Mouse (Mus musculus): Measurements from ENCODE around the gene Gcn1l1.

Gene Gcn1l1

GRCm38 (mm10) chr5:115611566-115611965 lies 46.5 kb downstream of the Gcn1l1 start:
- DNase-seq (ENCODE audit: low read depth), result peak; percentile 33

DNA sequence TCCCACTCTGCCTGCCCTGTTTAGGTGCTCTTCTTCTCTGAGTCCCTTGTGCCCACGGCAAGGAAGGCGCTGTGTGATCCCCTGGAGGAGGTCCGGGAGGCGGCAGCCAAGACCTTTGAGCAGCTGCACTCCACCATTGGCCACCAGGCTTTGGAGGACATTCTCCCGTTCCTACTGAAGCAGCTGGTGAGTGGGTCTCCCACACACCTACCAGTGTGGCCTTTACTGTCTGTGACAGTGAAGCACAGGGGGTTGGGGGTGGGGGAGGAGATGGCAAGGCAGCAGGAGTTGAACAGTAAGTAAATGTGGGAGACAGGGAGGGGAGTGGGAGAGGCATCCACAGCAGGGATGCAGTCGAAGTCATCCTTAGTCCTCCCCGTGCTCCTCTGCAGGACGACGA lies 48.3 kb downstream of the Gcn1l1 start:
- DNase-seq (ENCODE audit: low read depth), result no peak

DNA sequence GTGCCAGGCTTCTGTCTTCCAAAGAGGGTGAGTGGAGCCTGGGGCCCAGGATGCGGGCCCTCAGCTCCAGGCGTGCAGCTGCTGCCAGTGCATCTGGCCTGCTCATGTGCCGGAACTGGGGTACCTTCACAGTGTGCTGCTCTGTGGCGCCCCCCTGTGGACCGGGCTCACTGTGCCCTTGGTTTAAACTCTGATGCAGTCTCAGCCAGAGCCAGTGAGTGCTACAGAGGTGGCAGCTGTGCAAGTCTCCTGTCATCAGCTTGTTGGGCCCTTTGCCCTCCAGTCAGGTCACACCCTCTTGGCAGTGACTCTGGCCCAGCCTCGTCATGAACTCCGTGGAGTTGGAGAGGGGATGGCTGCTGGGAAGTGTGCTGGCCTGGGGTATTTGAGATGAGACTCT lies 49.9 kb downstream of the Gcn1l1 start:
- DNase-seq (ENCODE audit: low read depth), result peak; percentile 51

GRCm38 (mm10) chr5:115619690-115620089 lies 54.6 kb downstream of the Gcn1l1 start:
- no peak for DNase-seq (ENCODE audit: low read depth)

GRCm38 (mm10) chr5:115622686-115623085 lies 57.6 kb downstream of the Gcn1l1 start:
- DNase-seq (ENCODE audit: low read depth), result no peak

- DNase-seq (ENCODE audit: low read depth), result peak; percentile 52
These were observed 58.8 kb downstream of the Gcn1l1 start for GRCm38 (mm10) chr5:115623694-115624440.

DNA sequence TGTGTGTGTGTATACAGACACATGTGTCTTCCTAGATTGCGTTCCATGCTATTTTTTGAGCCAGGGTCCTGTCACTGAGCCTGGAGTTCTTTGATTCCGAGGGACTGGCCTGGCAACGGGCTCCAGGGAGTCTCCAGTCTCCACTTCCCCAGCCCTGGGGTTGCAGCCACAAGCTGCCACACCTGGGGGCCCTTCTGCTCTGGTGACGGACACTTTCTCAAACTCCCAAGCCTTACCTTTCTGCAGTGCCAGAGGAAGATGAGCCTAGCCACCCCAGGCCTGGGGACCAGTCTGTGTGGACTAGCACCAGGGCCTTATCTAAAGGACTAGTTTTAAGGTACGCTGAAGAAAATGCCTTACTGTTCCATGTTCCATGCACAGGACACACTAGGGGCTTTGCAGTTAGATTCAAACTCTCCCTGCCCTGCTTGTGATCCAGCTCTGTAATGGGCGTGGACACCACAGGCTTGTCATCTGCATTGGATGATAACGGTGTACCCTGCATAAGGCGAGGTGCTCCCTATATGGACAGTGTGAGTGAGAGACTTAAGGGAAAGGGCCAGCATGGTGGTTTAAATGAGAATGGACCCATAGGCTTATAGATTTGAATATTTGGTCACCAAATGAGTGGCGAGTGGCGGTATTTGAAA lies 61.3 kb downstream of the Gcn1l1 start:
- DNase-seq (ENCODE audit: low read depth), result no peak

- DNase-seq (ENCODE audit: low read depth), result peak; percentile 70
These were observed 63.0 kb downstream of the Gcn1l1 start for GRCm38 (mm10) chr5:115628083-115628482.

DNA sequence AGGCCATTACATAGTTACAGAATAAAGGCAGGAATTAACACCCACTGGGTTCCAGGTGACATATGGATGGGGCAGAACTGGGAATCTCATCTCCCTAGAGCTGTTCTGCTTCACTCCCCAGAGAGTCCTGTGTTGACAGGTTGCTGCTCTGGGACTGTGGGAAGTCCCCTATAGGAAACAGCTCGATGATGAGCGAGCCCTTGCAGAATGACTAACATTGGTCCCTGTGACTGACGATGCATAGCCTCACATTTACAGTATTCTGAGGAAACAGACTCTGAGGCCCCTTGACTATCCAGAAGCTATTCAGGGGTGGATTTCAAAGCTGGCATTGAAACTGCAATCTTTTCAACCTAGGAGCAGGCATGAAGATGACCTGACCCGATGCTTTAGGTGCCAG lies 64.6 kb downstream of the Gcn1l1 start:
- no peak for DNase-seq (ENCODE audit: low read depth)

DNA sequence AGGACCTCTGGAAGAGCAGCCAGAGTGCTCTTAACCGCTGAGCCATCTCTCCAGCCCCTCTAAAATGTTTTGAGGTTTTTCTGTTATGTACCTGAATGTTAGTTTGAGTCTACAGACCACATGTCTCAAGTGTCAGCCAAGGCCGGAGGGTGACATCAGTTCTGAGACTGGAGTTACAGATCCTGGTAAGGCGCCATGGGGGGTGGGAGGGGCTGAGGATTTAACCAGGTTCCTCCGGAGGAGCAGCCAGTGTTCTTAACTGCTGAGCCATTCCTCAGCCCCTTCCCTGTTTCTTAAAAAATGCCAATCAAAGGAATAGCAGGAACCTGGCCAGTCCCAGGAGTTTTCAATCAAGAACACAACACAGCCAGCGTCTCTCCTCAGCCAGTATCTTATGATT lies 65.2 kb downstream of the Gcn1l1 start:
- no peak for DNase-seq (ENCODE audit: low read depth)

DNA sequence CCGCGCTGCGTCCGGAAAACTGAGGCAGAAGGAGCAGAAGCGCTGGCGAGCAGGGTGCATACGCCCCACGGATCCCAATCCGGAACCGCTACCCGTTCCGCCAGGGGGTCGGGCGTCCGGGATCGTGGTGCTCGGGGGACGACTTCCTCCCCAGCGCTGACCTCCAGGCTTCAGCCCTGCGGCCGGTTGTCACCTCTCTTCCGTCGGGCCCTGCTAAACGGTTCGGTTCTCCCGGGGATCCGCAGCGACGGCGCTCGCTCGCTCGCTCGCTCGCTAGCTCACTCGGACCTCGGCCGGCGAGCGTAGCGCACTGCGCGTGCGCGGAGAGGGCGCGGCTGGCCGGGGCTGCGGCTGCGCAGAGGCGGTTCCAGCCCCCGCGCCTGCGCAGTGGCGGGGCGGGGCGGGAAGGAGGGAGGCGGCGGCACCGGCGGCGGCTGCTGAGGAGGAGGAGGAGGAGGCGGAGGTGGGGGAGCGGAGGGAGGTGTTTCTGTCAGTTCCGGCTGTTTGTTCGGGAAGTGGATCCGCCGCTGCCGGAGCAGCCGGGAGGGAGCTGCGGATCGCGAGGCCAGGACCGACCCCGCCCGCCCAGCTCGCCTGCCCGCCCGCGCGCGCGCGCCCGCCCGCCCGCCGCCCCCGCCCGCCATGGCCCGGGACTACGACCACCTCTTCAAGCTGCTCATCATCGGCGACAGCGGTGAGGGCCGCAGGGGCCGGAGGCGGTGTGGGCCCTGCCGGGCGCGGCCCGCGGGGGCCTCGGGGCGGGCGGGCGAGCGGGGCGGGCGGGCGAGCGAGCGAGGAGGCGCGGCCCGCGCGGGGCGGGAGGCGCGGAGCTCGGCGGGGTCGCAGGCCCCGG lies 66.7 kb downstream of the Gcn1l1 start, which contains the start of gene Rab35:
Gene Rab35 (plus strand): TSS at position 404 of the 853 bp plus-strand sequence.
- peak; percentile 92 for DNase-seq (ENCODE audit: low read depth)

GRCm38 (mm10) chr5:115632358-115632714 lies 67.3 kb downstream of the Gcn1l1 start:
- peak; percentile 57 for DNase-seq (ENCODE audit: low read depth)

GRCm38 (mm10) chr5:115633060-115633459 lies 68.0 kb downstream of the Gcn1l1 start:
- DNase-seq (ENCODE audit: low read depth), result peak; percentile 22

DNA sequence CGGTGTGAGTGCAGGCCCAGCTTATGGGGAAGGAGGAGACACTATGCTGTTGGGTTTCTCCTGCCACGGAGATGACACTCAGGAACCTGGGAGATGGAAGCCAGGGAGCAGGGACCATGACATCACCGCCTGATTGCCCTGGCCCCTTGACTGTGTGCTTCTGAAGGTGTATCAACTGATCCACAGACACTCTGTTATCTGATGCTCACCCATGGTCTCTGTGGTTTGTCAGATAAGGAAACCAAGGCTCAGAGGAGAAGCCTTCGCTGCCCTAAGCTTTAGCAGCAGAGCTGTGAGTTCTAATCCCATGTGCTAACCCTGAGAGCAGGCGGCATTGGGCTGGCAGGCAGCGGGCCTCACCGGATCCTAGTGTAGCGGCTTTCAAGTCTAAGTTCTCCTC lies 69.0 kb downstream of the Gcn1l1 start:
- DNase-seq (ENCODE audit: low read depth), result no peak

- DNase-seq (ENCODE audit: low read depth), result peak; percentile 73
These were observed 70.5 kb downstream of the Gcn1l1 start for GRCm38 (mm10) chr5:115635536-115635935.

DNA sequence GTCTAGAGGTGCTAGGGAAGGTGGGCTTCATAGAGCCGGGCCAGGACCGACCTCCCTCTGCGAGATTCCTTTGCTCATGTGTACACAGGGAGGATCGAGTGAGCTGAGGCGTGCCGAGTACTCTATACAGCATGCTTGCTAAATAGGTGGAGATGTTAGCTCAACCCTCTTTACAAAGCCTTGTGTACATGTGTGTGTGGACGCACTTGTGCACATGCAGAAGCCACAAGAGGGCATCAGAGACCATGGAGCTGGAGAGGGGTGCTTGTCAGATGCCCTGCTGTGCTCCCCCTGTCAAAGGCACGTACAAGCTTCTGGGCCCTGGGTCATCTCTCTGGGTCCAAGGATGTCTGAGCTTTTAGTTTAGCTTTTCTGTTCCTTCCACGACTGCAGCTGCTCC lies 79.1 kb downstream of the Gcn1l1 start:
- peak; percentile 41 for DNase-seq (ENCODE audit: low read depth)

DNA sequence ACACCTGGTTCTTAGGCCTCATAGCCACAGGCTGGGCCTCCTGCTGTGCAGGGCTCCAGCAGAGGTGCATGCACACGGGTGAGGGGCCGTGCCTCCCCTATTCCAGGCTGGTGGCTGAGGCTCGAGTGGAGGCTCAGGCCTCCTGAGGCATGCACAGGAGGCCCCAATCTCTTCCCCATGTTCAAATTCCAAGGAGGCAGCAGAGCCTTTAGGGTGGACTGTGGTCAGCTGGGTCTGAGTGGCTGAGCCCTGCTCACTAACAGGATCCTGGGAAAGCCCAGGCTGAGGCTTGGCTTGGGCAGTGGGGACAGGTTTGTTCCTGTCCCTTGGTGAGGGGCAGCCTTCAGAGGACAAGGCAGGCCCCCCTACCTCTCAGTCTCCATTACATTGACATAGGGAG lies 83.8 kb downstream of the Gcn1l1 start:
- no peak for DNase-seq (ENCODE audit: low read depth)

- DNase-seq (ENCODE audit: low read depth), result no peak
These were observed 84.6 kb downstream of the Gcn1l1 start for GRCm38 (mm10) chr5:115649699-115650098.

DNA sequence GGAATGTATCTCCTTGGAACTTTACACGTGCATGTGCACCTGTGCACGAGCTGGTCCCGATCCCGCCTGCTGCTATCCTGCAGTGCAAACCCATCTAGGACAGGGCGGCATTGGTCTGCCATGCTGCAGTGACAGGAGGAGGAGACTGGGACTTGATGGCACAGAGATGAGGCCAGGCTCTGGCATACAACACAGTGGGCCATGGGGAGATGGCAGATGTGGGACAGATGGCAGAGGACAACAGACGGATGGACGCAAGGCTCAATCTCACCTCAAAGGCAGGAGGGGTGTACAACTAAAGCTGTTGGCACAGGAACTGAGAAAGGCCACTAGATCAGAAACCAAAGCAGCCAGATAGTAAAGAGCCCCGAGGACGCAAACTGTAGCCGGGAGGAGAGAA lies 85.8 kb downstream of the Gcn1l1 start:
- DNase-seq (ENCODE audit: low read depth), result no peak

GRCm38 (mm10) chr5:115651821-115652220 lies 86.8 kb downstream of the Gcn1l1 start:
- DNase-seq (ENCODE audit: low read depth), result no peak

DNA sequence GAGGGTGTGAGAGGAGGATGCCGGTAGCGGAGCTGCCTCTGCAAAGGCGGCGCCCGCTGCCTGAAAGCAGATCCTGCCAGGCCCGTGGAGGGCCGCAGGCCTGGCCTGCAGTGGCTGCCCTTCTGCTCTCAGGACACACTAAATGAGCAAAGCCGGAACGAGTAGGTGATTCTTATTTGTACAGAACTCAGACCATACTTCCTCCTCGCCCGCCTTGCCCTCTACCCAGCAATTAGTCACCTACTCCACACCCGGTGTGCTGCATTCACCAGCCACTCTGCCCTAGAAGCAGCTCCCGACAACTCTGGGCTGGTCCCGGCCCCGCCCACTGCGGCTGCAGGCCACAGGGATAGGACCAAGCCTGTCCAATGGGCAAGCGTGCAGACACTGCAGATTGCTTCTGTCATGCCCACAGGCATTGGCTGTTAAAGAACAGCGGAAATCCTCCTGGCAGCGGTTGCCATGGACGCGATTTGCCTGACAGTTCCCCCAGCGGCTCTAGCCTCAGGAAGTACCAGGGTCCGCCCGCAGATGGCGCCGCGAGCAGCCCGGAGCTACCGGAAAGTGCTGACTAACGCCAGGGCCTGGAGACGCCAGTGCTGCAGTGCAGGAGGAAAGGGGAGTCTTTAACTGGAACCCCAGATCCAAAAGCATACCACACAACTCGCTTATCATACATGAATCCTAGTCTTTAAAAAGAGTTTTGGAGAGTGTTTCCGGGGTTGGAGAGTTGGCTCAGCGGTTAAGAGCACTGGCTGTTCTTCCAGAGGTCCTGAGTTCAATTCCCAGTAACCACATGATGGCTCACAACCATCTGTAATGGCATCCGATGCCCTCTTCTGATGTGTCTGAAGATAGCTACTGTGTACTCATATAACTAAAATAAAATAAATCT lies 87.9 kb downstream of the Gcn1l1 start:
- peak; percentile 99 for DNase-seq (ENCODE audit: low read depth)

GRCm38 (mm10) chr5:115653776-115654175 lies 88.7 kb downstream of the Gcn1l1 start:
- no peak for DNase-seq (ENCODE audit: low read depth)

Data from 416B (cell line).